Mouse (Mus musculus) CD4-positive, CD25-positive, alpha-beta regulatory T cell, adult 4 months (primary cell): ENCODE measurements around the gene Ppp1r13b. TPM values are rescaled to one million over a fixed set of nuclear protein-coding genes. Genes with fewer than 3 reads are reported as not detected.

ENCODE experiments used
- ATAC-seq: one replicate; pipeline ENCODE4 v1.8.0; 2017
- polyA plus RNA-seq, 2 experiments: library from polyadenylated mRNA; unstranded; fragments of 100-300 nt; shearing (Covaris generic); gene quantifications; one replicate each; pipeline ENCODE4 v1.2.1; 2017

Gene Ppp1r13b
- 10 to 100 TPM; 10.7 to 15.1 TPM for polyA plus RNA-seq

GRCm38 (mm10) chr12:111907970-111908681, at the start of gene Ppp1r13b:
Gene Ppp1r13b, minus strand, starts transcription at chr12:111908110.
- peak; percentile 81 for ATAC-seq

DNA sequence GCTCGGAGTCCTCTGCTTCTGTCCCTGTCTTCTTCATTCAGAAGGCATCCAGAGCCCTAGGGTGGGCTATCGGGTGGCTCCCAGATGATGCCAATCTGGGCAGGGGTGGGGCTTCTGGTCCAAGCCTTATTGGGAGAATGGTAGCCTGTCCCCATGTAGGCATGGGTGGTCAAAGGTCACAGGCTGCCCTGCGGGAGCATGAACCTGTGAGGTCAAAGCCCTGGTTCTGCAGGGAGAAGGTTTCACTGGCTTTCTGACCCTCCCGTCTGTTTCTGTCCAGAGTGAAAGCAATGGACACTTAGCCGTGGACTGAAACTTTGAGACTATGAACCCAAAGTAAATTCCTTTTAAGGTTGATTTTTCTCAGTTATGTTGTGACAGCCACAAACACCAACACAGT, 48.3 kb upstream of the Ppp1r13b start:
- no peak for ATAC-seq

DNA sequence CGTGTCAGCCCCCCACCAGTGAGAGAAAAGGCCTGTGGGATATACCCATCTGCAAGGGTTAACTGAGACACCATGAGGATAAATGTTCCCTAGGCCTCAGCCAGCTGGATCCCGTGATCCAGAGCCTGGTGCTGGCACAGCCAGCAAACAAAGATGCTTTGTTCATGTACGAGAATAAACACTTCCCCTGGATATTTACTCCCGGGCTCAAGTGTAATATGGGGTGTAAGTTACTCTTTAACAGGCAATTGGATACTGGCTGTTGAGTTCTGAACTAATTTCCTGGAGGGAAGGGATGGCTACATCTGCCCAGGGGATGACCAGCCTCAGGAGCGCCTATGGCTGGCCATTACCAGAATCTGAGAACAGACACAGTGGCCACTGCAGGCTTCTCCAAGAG, 43.8 kb upstream of the Ppp1r13b start:
- ATAC-seq, result no peak

DNA sequence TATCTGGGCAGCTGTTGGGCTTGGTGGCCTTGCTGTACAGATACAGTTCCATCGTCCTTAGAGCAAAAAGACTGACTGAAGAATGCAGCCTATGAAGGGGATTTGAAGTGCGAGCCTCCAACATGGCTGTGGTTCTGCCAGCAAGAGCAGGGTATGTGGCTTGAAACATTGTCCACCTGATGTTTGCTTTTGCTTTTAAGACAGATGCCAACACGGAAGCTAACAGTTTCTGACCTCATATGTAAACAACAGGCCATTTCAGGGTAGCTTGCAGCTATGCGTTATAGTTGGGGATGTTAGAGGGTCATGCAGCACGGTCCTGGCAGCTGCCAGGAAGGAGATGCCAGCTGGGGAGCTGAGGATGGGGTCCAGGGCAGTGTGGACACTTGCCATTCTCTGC, 42.6 kb upstream of the Ppp1r13b start:
- no peak for ATAC-seq

GRCm38 (mm10) chr12:111946716-111947115, 38.8 kb upstream of the Ppp1r13b start:
- peak; percentile 76 for ATAC-seq

GRCm38 (mm10) chr12:111945765-111946655, 38.1 kb upstream of the Ppp1r13b start:
- peak; percentile 56 for ATAC-seq

DNA sequence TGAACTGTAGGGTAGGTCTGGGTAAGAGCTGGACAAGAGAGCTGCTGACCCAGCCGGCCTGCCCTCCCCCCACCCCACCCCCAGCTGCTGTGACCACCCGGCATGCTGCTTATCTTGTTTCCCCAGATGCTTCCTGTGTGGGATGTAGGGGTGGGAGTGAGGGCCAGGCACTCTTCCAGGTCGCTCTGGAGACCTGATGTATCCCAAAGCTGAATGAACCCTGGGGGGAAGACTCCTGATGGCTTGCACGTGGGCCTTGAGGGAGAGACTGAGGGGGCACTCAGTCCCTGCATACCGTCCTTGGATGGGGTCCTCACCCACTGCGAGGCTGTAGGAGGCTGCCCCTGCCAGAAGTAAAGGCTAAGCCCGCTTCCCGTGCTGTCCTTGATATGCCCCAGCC, 37.2 kb upstream of the Ppp1r13b start:
- no peak for ATAC-seq

- peak; percentile 56 for ATAC-seq
These were observed 36.4 kb upstream of the Ppp1r13b start for GRCm38 (mm10) chr12:111944065-111944987.

GRCm38 (mm10) chr12:111943421-111944064, 35.6 kb upstream of the Ppp1r13b start:
- ATAC-seq, result no peak

DNA sequence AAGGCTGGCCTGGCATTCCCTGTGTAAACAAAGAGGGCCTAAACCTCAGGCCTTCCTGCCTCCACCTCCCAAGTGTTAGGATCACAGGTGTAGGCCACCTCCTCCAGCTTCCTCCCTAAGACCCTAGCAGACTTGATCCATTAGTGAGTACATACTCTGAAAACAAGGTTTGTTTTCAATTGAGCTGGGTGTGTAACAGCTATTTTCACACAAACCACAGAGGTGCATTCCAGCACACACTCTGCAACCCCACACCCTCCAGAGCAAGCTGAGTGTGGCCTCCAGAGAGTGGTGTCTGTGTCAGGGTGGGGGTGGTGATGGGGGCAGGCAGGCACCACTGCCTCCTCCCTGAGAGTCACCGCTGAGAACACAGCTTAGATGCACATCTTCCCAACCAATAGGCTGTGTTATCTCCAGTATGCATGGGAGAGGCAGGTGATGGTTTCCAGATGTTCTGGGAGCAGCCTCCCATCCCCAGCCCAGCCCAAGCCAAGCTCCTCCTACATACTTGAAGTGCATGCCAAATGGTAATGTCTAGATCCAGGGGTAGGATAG, 30.8 kb upstream of the Ppp1r13b start:
- ATAC-seq, result no peak

DNA sequence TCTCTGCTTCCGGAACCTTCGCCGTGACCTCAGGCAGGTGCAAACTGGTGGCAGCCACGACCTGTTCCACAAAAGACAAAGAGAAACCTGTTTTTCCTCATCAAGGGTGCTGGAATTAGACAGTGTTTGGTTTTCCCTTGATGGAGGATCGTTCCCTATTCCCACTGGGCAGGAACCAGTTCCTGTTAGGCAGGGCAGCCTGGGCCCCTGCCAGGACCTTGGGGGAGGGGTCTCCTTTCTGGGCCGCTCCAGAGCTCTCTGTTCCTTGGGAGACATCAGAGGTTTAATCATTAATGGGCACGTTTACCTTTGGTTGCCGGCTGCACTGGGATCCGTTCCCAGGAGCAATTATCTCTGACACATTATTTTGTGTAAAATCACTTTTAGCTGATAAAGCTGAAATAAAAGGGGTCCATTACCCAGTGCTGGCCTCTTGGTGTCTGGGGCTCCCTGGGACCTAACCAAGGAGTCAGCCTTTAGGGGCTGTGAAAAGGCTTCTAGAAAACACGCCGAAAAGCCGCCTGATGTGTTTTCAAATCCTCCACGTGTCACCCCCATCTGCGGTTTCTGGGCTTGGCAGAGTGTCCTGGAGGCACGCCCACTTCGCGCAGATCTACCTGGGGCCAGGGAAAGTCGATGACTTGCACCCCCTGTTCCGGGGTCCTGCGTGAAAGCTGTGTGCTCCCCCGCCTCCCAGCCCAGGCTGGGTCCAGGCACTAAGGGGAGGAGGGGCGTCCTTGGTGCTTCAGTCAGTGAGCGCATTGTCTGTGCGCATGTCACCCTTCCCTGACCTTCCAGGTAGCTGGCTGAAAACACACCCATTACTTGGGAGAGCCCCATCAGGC, 29.0 kb upstream of the Ppp1r13b start:
- no peak for ATAC-seq

- no peak for ATAC-seq
These were observed 26.1 kb upstream of the Ppp1r13b start for GRCm38 (mm10) chr12:111933971-111934370.

GRCm38 (mm10) chr12:111933032-111933704, 25.3 kb upstream of the Ppp1r13b start:
- ATAC-seq, result no peak

- no peak for ATAC-seq
These were observed 24.6 kb upstream of the Ppp1r13b start for GRCm38 (mm10) chr12:111932513-111932912.

DNA sequence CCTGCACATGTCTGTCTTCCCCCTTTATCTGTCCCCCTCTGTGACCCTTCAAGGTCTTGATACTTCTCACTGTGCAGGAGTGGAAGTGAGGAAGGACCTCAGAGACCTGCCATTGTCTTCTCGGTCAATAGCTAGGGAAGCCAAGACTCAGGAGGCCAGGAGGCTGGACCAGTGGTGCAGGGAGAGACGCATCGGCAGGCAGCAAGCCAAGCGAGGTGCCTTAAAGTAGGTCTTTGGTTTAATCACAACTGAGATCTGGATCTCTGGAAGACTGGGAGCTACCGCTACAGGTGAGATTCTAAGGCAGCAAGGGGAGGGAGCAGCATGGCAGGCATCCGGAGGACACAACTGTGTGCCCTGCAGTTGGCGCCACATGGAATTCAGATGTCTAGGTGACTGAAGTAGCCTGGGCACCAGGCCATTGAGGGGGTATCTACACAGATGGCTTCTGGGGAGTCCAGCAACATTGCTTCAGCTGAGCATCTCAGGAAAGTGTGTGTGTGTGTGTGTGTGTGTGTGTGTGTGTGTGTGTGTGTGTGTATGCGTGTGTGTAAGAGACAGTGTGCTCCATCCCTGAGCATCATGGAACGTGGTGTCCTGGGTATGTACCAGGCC, 23.6 kb upstream of the Ppp1r13b start:
- ATAC-seq, result no peak

DNA sequence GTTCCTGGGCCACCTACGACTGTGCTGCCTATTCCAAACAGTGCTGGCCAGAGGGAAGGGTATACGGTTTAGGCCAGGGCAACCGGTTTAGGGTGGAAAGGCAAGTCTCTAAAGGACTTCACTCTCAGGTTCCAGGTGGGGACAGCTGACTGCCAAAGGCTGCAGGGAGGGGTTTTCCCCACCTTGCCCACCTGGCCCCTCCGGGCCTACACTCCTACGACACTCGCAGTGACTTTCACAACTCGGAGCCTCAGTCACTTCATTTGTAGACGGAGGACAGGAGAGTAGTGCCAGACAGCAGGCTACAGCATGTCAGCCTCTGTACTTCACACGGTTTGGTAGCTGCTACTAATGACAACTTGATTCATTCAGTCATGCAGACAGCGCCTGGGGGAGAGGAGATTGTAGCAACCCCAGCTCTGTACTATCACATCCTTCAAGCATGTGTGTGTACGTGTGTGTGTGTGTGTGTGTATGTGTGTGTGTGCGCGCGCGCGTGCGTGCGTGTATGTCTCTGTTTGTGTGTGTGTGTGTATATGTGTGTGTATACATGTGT, 20.6 kb upstream of the Ppp1r13b start:
- ATAC-seq, result no peak

DNA sequence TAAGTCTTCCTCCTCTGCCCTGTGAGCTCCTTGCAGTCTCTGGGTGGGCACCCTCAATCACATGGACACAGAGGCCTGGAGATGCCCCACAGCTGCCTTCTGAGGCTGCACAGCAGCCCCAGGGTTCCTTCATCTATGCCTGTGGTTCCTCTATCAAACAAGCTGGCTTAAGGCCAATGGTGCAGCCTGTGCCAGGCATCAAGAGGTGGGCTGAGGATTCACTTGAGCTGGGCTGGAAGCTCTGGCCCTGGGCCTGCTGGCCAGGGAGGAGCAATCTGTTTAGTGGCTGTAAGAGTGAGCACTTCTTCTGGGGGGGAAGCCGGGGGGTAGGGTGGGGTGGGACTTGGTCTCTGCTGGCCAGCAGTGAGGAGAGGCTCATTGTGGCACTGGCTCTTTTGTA, 19.4 kb upstream of the Ppp1r13b start:
- no peak for ATAC-seq

DNA sequence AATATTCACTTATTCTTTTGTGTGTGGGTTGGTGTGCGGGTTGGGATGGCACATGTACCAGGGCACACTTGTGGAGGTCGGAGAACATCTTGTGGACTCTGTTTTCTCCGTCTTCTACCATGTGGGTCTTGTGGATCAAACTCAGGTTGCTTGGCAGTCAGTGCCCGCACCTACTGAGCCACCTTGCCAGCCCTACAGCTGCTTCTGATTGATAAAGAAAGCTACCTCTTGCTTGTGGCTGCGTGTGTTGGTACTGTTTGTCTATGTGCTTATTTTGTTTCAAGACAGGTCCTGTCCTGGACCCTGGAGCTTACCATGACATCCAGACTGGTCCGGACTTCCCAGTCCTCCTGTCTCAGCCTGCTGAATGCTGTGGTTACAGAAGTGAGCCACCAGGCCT, 15.2 kb upstream of the Ppp1r13b start:
- ATAC-seq, result no peak

DNA sequence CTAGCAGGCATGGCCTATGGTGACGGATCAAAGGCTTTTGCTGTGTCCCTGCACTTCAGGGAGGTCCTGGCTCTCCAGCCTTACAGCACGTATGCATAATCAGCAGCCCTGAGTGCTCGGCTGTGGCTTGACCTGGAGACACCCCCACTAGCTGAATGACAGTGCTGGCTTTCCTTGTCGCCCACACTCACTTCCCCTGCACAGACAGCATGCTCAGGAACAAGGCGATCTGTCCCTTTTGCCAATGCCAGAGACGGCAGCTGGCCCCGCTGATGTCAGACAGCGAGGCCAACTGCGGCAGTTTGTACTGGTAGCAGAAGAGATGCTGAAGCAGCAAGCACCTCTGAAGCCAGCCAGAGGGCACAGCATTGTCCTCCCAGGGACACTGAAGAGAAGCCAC, 12.1 kb upstream of the Ppp1r13b start:
- no peak for ATAC-seq
